Mouse (Mus musculus): ENCODE data around the gene Gpi1. TPM values are rescaled to one million over a fixed set of nuclear protein-coding genes. Genes with fewer than 3 reads are reported as not detected.

Gpi1 gene
- polyA plus RNA-seq, 1 experiment: 306 TPM

GRCm38 (mm10) chr7:34257279-34257678 is 27.1 kb upstream of the Gpi1 start:
- WGBS: 85% methylated on average over 9 of the region's 9 CpGs

DNA sequence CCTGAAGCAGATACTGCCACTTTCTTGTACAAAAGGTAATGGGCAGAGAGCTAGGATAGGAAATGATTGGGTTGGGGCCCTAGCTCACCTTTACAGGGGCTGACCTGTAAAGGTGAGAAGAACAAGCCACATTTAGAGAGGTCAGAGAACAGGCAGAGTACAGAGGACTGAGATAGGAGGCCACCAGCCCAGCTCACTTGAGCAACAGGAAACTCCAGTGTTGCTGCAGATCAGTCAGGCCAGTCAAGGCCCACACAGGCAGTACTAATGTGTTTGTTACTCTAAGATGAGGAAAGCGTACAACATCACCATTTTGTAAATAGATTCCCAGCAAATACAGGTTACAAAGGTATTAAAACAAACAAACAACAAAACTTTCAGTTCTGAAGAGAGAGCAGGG is 25.8 kb upstream of the Gpi1 start:
- no peak overlapping the region for H3K4me3 ChIP-seq (replicated peaks; ENCODE audit: control insufficient read depth, low read depth, low read length)
- peaks cover 2% of the 10 kb centered on the region; the same call in 1 of the 2 replicates for H3K4me1 ChIP-seq (ENCODE audit: control insufficient read depth, insufficient read depth, low read length)
- whole genome bisulfite sequencing: 57% methylated on average over 1 of the region's 1 CpGs
- H3K27ac ChIP-seq (ENCODE audit: control insufficient read depth, insufficient read depth, low read depth, low read length, poor library complexity): peak overlapping the region; percentile 36; the same call in 1 of the 2 replicates
- TF ChIP-seq POLR2A (IDR thresholded peaks at IDR 0.05; ENCODE audit: borderline replicate concordance, control insufficient read depth, low read depth, low read length) (no peak), CTCF (IDR thresholded peaks at IDR 0.05; ENCODE audit: control insufficient read depth, insufficient read depth, low read length) (no peak)

More at GRCm38 (mm10) chr7:34257279-34257678, 27.1 kb upstream of the Gpi1 start:
- Histone ChIP-seq H3K4me1 (ENCODE audit: control insufficient read depth, insufficient read depth, low read length) (peaks cover 2% of the 10 kb centered on the region; the same call in 1 of the 2 replicates), H3K27ac (ENCODE audit: control insufficient read depth, insufficient read depth, low read depth, low read length, poor library complexity) (no peak overlapping the region), H3K4me3 (replicated peaks; ENCODE audit: control insufficient read depth, low read depth, low read length) (no peak overlapping the region)
- TF ChIP-seq POLR2A (IDR thresholded peaks at IDR 0.05; ENCODE audit: borderline replicate concordance, control insufficient read depth, low read depth, low read length): no peak
- no peak for TF ChIP-seq CTCF (IDR thresholded peaks at IDR 0.05; ENCODE audit: control insufficient read depth, insufficient read depth, low read length)

DNA sequence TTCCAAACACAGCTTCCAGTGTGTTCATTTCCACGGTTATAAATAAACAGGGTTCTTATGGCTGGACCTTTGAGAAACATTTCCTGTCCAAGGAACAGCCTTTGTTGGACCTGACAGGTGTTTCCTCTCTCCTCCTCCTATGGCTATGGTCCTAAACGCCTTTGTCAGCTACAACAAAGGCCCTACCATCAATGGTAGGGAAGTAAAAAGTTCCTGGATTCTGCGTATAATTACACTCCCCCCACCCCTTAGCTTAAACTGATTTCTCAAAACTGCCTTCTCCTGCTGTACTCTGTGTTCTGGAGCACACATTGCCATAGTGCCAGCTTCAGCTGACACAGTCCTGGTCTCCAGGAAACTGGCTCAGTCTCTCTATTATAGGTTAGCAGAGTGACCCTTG is 25.0 kb upstream of the Gpi1 start:
- 16% methylated on average over 3 of the region's 3 CpGs for WGBS
- Histone ChIP-seq H3K4me1 (ENCODE audit: control insufficient read depth, insufficient read depth, low read length) (peaks cover 2% of the 10 kb centered on the region; the same call in 1 of the 2 replicates), H3K27ac (ENCODE audit: control insufficient read depth, insufficient read depth, low read depth, low read length, poor library complexity) (no peak overlapping the region), H3K4me3 (replicated peaks; ENCODE audit: control insufficient read depth, low read depth, low read length) (no peak overlapping the region)
- no peak for TF ChIP-seq CTCF (IDR thresholded peaks at IDR 0.05; ENCODE audit: control insufficient read depth, insufficient read depth, low read length)
- TF ChIP-seq POLR2A (IDR thresholded peaks at IDR 0.05; ENCODE audit: borderline replicate concordance, control insufficient read depth, low read depth, low read length): no peak

DNA sequence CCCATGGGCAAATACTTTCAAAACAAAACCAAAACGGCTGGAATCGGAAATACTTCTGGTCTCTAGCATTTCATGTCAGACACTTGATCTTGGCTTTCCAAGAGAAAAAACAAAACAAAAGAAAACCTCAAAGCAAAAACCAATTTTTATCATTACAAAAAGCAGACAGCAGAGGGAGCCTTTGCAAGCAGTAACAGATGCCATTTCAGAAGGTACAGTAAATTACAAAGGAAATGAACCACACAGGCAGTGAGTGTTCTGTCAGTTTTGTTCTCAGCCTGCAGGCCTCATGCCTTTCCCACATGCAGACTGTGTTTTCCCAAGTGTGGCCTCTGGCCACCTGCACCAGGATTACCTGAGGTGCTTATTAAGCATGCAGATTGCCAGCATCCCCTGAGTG is 21.9 kb upstream of the Gpi1 start:
- WGBS: 38% methylated on average over 2 of the region's 2 CpGs
- H3K27ac ChIP-seq (ENCODE audit: control insufficient read depth, insufficient read depth, low read depth, low read length, poor library complexity): no peak overlapping the region
- peaks cover 2% of the 10 kb centered on the region; the same call in 1 of the 2 replicates for H3K4me1 ChIP-seq (ENCODE audit: control insufficient read depth, insufficient read depth, low read length)
- no peak overlapping the region for H3K4me3 ChIP-seq (replicated peaks; ENCODE audit: control insufficient read depth, low read depth, low read length)
- TF ChIP-seq CTCF (IDR thresholded peaks at IDR 0.05; ENCODE audit: control insufficient read depth, insufficient read depth, low read length) (no peak), POLR2A (IDR thresholded peaks at IDR 0.05; ENCODE audit: borderline replicate concordance, control insufficient read depth, low read depth, low read length) (no peak)

GRCm38 (mm10) chr7:34250738-34251137 is 20.6 kb upstream of the Gpi1 start, which contains the start of gene Gm6096:
Gm6096 (plus strand) TSS chr7:34251038.
- H3K4me3 ChIP-seq (replicated peaks; ENCODE audit: control insufficient read depth, low read depth, low read length): no peak within 1 kb of the TSS
- H3K4me1 ChIP-seq (ENCODE audit: control insufficient read depth, insufficient read depth, low read length): no peaks in the 10 kb centered on the region; the same call in 1 of the 2 replicates
- WGBS: 83% methylated on average over 7 of the region's 7 CpGs
- H3K27ac ChIP-seq (ENCODE audit: control insufficient read depth, insufficient read depth, low read depth, low read length, poor library complexity): no peak within 1 kb of the TSS
- TF ChIP-seq POLR2A (IDR thresholded peaks at IDR 0.05; ENCODE audit: borderline replicate concordance, control insufficient read depth, low read depth, low read length): no peak
- no peak for TF ChIP-seq CTCF (IDR thresholded peaks at IDR 0.05; ENCODE audit: control insufficient read depth, insufficient read depth, low read length)

GRCm38 (mm10) chr7:34246870-34247499 is 16.8 kb upstream of the Gpi1 start:
- H3K27ac ChIP-seq (ENCODE audit: control insufficient read depth, insufficient read depth, low read depth, low read length, poor library complexity): no peak overlapping the region
- no peak overlapping the region for H3K4me3 ChIP-seq (replicated peaks; ENCODE audit: control insufficient read depth, low read depth, low read length)
- no peaks in the 10 kb centered on the region for H3K4me1 ChIP-seq (ENCODE audit: control insufficient read depth, insufficient read depth, low read length)
- TF ChIP-seq CTCF (IDR thresholded peaks at IDR 0.05; ENCODE audit: control insufficient read depth, insufficient read depth, low read length): no peak
- TF ChIP-seq POLR2A (IDR thresholded peaks at IDR 0.05; ENCODE audit: borderline replicate concordance, control insufficient read depth, low read depth, low read length): no peak
- WGBS: 89% methylated on average over 3 of the region's 3 CpGs

GRCm38 (mm10) chr7:34242176-34242575 is 12.0 kb upstream of the Gpi1 start:
- WGBS: 92% methylated on average over 11 of the region's 11 CpGs
- Histone ChIP-seq H3K4me1 (ENCODE audit: control insufficient read depth, insufficient read depth, low read length) (no peaks in the 10 kb centered on the region), H3K27ac (ENCODE audit: control insufficient read depth, insufficient read depth, low read depth, low read length, poor library complexity) (no peak overlapping the region; the same call in 1 of the 2 replicates), H3K4me3 (replicated peaks; ENCODE audit: control insufficient read depth, low read depth, low read length) (no peak overlapping the region)
- no peak for TF ChIP-seq POLR2A (IDR thresholded peaks at IDR 0.05; ENCODE audit: borderline replicate concordance, control insufficient read depth, low read depth, low read length)
- TF ChIP-seq CTCF (IDR thresholded peaks at IDR 0.05; ENCODE audit: control insufficient read depth, insufficient read depth, low read length): no peak

DNA sequence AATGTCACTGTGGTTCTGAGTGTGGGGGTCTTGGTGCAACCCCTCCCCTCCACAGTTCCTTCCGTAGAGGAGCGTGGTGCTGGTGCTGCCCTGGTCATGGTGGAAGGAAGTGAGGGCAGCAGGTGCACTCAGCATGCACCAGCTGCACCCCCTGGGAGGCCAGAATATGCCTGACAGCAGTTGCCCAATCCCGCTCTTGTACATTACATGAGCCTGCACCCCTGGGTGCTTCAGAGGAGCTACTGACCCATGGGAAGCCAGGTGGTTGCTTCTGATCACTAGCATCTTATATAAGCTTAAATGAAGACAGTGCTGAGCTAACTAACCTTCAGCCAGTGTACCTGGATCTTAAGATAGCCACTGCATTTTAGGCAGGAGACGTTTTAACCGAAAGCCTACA is 8.0 kb upstream of the Gpi1 start:
- WGBS: 64% methylated on average over 5 of the region's 5 CpGs
- Histone ChIP-seq H3K27ac (ENCODE audit: control insufficient read depth, insufficient read depth, low read depth, low read length, poor library complexity) (no peak overlapping the region), H3K4me1 (ENCODE audit: control insufficient read depth, insufficient read depth, low read length) (peaks cover 2% of the 10 kb centered on the region; the same call in 1 of the 2 replicates), H3K4me3 (replicated peaks; ENCODE audit: control insufficient read depth, low read depth, low read length) (no peak overlapping the region)
- no peak for TF ChIP-seq CTCF (IDR thresholded peaks at IDR 0.05; ENCODE audit: control insufficient read depth, insufficient read depth, low read length)
- TF ChIP-seq POLR2A (IDR thresholded peaks at IDR 0.05; ENCODE audit: borderline replicate concordance, control insufficient read depth, low read depth, low read length): no peak

Data from bone marrow, adult 2 months (tissue).